Mouse (Mus musculus) intestine, embryonic 15.5 days (tissue): Measurements from ENCODE around the gene Gna15. TPM values are rescaled to one million over a fixed set of nuclear protein-coding genes. Genes with fewer than 3 reads are reported as not detected.

ENCODE experiments used
- ATAC-seq: fragments of 200-750 bp; cut with Nextera tagmentation; 2 replicates; pipeline ENCODE4 v1.8.0; 2017; ENCODE audit warnings: moderate TSS enrichment, moderate library complexity
- H3K27ac ChIP-seq: fragments of 300-500 bp; sonication (generic); 2 replicates; pipeline ENCODE4 v1.5.1; 2015; ENCODE audit warnings: mild to moderate bottlenecking, inconsistent platforms
- H3K27me3 ChIP-seq: fragments of 300-500 bp; sonication (generic); replicated peaks from 2 replicates; pipeline ENCODE4 v1.6.1; 2015; ENCODE audit warnings: inconsistent platforms
- H3K36me3 ChIP-seq: fragments of 300-500 bp; sonication (generic); 2 replicates; pipeline ENCODE4 v1.6.1; 2015; ENCODE audit warnings: inconsistent platforms
- H3K4me1 ChIP-seq: fragments of 300-500 bp; sonication (generic); replicated peaks from 2 replicates; pipeline ENCODE4 v1.6.1; 2015; ENCODE audit warnings: inconsistent platforms
- H3K4me2 ChIP-seq: fragments of 300-500 bp; sonication (generic); replicated peaks from 2 replicates; pipeline ENCODE4 v1.6.1; 2015; ENCODE audit warnings: mild to moderate bottlenecking, inconsistent platforms
- H3K4me3 ChIP-seq: fragments of 300-500 bp; sonication (generic); replicated peaks from 2 replicates; pipeline ENCODE4 v1.5.1; 2015; ENCODE audit warnings: inconsistent platforms
- H3K9ac ChIP-seq: fragments of 300-500 bp; sonication (generic); 2 replicates; pipeline ENCODE4 v1.6.1; 2015; ENCODE audit warnings: inconsistent platforms
- H3K9me3 ChIP-seq: fragments of 300-500 bp; sonication (generic); 2 replicates; pipeline ENCODE4 v1.6.1; 2016; ENCODE audit warnings: inconsistent platforms
- WGBS: fragments of 180-500 bp; shearing (Covaris S2); methylation state at CpG from one replicate; pipeline ENCODE4 v1.1.7; 2015; 5-methylcytosine and 5-hydroxymethylcytosine counted together
- polyA plus RNA-seq: library from polyadenylated mRNA; unstranded; fragments of >200 nt; fragmentation: Nextera tagmentation; extraction: Ambion mirVana; gene quantifications from 2 replicates; pipeline ENCODE4 v1.2.1, GENCODE M21; 2015

The Gna15 gene
- polyA plus RNA-seq, 1 experiment from 2014 or later, result 0.97 TPM

DNA sequence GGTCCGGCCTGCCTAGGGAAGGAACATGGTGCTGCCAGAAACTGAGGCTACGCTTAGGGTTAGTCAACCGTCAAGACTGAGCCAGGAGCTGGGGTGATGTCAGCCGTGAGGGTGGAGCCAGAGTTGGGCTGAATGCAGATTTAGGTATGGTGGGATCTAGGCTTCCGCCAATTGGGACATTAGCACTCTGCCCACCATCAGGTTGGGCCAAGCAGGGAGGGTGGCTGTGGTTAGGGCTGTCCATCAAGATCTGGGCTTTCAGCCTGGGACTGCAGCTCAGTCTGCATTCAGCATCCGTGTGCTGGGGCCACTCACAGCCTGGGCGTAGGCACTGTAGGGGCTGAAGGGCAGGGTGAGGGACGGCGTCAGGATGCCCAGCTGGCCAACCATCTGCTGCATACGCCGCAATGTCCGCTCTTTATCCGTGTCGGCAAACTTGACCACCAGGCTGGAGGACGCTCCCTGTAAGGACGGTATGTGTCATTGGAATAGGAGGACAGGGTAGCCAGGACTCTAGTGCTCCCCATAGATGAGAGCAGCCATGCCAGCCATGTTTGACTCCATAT is 56.3 kb downstream of the Gna15 start:
- 85% methylated on average over 16 of the region's 16 CpGs for WGBS
- no peaks in the 10 kb centered on the region for H3K9me3 ChIP-seq
- H3K4me1 ChIP-seq, result peaks cover 7% of the 10 kb centered on the region; the same call in 1 of the 2 replicates
- H3K4me2 ChIP-seq, result no peak overlapping the region
- H3K9ac ChIP-seq, result no peak overlapping the region
- no peak overlapping the region for H3K4me3 ChIP-seq
- no peaks in the 10 kb centered on the region for H3K36me3 ChIP-seq
- H3K27ac ChIP-seq, result no peak overlapping the region
- H3K27me3 ChIP-seq, result peaks cover 70% of the 10 kb centered on the region
- ATAC-seq, result no peak

DNA sequence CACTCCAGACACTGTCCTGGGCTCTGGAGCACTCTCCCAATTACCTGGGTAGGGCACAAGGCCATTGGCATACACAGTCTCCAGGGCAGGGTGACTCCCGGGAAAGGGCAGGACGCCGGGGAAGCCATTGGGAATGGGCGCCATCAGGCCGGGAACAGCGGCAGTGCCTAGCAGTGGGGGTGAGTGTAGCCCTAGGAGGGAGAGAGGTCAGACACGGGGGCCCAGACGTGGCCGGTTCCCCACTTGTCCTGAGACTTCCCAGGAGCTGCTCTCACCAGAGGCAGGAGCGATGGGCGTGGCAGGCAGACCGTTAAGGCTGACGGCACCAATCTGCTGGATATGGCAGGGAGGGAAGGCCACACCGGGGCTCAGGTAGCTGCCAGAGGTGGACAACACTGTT is 57.1 kb downstream of the Gna15 start:
- 56% methylated on average over 14 of the region's 14 CpGs for WGBS
- Histone ChIP-seq H3K4me1 (peaks cover 7% of the 10 kb centered on the region; the same call in 1 of the 2 replicates), H3K9ac (no peak overlapping the region), H3K27me3 (peaks cover 71% of the 10 kb centered on the region), H3K36me3 (no peaks in the 10 kb centered on the region), H3K27ac (no peak overlapping the region), H3K4me3 (no peak overlapping the region), H3K4me2 (no peak overlapping the region), H3K9me3 (no peaks in the 10 kb centered on the region)
- ATAC-seq, result no peak

DNA sequence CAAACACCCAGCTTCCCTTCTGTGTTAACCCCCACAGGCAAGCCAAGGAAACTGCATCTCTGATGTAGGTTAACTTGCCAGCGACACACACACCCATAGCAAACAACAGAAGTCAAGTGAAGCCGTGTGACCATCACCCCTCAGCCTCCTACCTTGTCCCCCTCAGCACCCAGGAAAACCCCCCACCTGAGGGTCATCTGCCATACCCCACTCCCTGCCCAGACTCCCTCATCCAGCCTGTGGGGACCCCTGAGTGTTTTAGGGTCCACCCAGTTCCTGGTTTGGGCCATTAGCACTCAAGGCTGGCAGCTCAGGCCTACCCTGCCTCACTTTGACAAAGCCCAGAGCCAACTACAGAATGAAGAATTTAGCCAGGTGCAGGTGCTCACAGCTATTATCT is 58.0 kb downstream of the Gna15 start:
- 71% methylated on average over 2 of the region's 2 CpGs for WGBS
- H3K4me2 ChIP-seq, result no peak overlapping the region
- no peak overlapping the region for H3K27ac ChIP-seq
- ATAC-seq, result no peak
- peaks cover 7% of the 10 kb centered on the region; the same call in 1 of the 2 replicates for H3K4me1 ChIP-seq
- no peak overlapping the region for H3K9ac ChIP-seq
- H3K27me3 ChIP-seq, result peaks cover 72% of the 10 kb centered on the region
- H3K36me3 ChIP-seq, result no peaks in the 10 kb centered on the region
- no peak overlapping the region for H3K4me3 ChIP-seq
- H3K9me3 ChIP-seq, result no peaks in the 10 kb centered on the region

DNA sequence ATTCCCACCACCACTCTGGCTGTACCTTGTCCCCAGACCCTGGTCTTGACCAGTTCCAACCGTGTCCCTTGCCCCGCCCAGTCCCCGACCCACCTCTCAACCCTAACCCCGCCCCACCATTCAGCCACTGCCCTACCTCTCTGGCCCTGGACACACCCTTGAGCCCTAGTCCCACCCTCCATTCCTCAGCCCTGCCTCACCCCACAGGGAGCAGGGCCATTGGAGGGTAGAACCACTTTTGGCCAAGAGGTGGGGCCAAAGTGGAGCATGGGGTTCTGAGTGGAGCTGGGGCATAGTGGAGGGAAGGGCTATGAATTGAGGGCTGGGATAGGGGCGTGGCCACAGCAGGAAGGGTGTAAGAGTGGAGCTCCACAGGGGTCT is 58.8 kb downstream of the Gna15 start:
- peak overlapping the region; percentile 59 for H3K4me2 ChIP-seq
- peak; percentile 72 for ATAC-seq

DNA sequence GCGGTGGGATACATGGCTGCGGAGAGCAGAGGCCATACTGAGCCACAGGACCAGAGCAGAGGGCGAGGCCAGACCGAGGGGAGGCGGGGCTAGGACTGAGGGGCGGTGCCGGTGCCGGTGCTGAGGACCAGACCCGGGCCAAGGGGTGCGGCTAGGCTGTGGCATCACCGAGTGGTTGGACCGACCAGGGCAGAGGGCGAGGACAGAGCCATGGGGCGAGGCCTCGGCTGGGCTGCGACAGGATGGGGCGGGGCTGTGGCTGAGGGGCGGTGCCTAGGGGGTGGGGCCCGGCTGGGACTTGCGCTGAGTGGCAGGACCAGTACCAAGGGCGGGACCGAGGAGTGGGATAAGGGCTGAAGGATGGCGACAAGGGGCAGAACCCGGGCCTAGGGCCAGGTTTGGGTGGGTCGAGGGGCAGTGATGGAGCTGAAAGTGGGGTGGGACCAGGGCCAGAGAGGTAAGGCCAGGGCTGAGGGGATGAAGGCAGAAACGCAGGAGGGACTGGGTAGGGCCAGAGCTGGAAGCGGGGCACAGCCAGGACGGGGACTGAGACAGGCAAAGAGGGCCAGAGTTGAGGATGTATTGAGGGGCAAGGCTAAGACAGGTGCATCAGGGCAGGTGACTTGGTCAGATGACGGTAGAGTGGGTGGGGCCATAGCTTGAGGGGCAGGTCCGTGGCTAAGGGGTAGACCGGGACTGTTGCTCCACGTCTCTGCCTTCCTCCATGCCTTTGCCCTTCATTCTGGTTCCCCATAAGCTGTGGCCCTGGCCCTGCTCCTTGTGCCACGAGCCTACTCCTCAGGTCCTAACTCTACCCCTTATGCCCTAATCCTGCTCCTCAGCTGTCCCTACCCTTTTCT is 59.4 kb downstream of the Gna15 start:
- no peaks in the 10 kb centered on the region for H3K9me3 ChIP-seq
- peaks cover 7% of the 10 kb centered on the region; the same call in 1 of the 2 replicates for H3K4me1 ChIP-seq
- H3K4me2 ChIP-seq, result peak overlapping the region; percentile 59
- H3K9ac ChIP-seq, result no peak overlapping the region
- peaks cover 80% of the 10 kb centered on the region for H3K27me3 ChIP-seq
- no peaks in the 10 kb centered on the region for H3K36me3 ChIP-seq
- no peak overlapping the region for H3K27ac ChIP-seq
- peak overlapping the region; percentile 32 for H3K4me3 ChIP-seq
- WGBS, result 3% methylated on average over 33 of the region's 33 CpGs
- peak; percentile 89 for ATAC-seq

More for the DNA sequence above, 58.8 kb downstream of the Gna15 start:
- peaks cover 7% of the 10 kb centered on the region; the same call in 1 of the 2 replicates for H3K4me1 ChIP-seq
- no peaks in the 10 kb centered on the region for H3K36me3 ChIP-seq
- WGBS, result 0% methylated on average over 5 of the region's 5 CpGs
- no peak overlapping the region for H3K27ac ChIP-seq
- no peaks in the 10 kb centered on the region for H3K9me3 ChIP-seq
- peaks cover 74% of the 10 kb centered on the region for H3K27me3 ChIP-seq
- H3K4me3 ChIP-seq, result no peak overlapping the region
- no peak overlapping the region for H3K9ac ChIP-seq

DNA sequence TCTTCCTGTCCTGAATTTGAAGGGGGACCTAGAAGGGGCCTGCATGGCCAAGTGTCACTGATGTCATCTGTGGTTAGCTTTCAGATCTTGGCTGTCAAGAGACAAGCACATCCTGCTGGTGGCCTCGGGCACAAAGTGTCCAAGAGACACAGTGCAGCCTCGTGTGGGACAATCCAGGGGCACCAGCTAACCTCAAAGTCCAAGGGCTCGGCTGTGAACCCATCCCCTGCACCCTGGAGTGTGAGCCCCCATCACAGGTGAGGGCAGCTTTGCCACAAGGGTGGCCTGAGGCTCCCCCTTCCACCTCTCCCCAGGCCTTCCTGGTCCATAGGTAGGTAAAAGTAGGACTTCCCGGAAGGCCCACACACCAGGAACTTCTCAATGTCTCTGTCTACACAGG is 60.5 kb downstream of the Gna15 start:
- no peak overlapping the region for H3K4me3 ChIP-seq
- H3K27me3 ChIP-seq, result peaks cover 83% of the 10 kb centered on the region
- H3K9ac ChIP-seq, result no peak overlapping the region
- H3K9me3 ChIP-seq, result no peaks in the 10 kb centered on the region
- no peak overlapping the region for H3K27ac ChIP-seq
- no peaks in the 10 kb centered on the region for H3K36me3 ChIP-seq
- ATAC-seq, result no peak
- H3K4me1 ChIP-seq, result peaks cover 7% of the 10 kb centered on the region; the same call in 1 of the 2 replicates
- WGBS, result 65% methylated on average over 4 of the region's 4 CpGs
- no peak overlapping the region for H3K4me2 ChIP-seq

DNA sequence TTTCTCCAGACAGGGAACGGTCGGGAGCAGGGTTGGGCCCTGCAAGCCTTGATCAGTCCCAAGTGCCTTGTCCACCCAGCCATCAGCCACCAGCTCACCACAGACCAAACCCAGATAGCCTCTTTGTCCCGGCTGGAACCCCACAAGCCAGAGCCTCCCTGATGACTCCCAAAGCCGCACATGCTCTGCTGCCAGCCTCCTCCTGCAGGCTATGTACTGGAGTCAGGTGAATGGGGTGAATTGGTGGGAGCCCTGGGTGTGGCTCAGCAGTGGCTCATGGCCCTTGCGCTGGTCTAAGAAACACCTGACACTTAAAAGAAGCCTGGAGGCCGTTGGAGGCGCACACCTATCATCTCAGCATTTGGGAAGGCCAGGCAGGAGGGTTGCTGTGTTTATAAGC is 61.1 kb downstream of the Gna15 start:
- Histone ChIP-seq H3K4me1 (peaks cover 7% of the 10 kb centered on the region; the same call in 1 of the 2 replicates), H3K36me3 (no peaks in the 10 kb centered on the region), H3K9ac (no peak overlapping the region), H3K27me3 (peaks cover 86% of the 10 kb centered on the region), H3K4me3 (no peak overlapping the region), H3K4me2 (no peak overlapping the region), H3K9me3 (no peaks in the 10 kb centered on the region), H3K27ac (no peak overlapping the region)
- 80% methylated on average over 7 of the region's 7 CpGs for WGBS
- ATAC-seq, result no peak

DNA sequence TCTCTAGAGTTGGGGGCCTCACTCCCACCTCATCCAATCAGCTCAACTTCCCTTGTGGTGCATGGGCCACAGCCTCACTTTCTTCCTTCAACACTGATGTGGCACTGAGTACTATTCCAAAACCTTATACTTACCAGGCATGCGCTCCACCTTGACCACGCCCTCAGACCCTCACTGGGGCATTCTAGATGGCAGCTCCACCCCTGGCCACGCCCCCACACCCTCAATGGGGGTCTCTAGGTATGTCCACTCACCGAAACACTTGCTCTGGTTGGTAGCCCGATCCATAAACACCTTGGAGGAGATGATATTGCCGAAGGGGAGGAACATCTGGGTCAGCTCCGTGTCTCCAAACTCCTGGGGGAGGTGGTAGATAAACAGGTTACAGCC is 61.6 kb downstream of the Gna15 start:
- no peaks in the 10 kb centered on the region for H3K9me3 ChIP-seq
- no peak overlapping the region for H3K4me3 ChIP-seq
- H3K27me3 ChIP-seq, result peaks cover 86% of the 10 kb centered on the region
- no peak overlapping the region for H3K27ac ChIP-seq
- H3K4me1 ChIP-seq, result peaks cover 7% of the 10 kb centered on the region; the same call in 1 of the 2 replicates
- no peaks in the 10 kb centered on the region for H3K36me3 ChIP-seq
- H3K4me2 ChIP-seq, result peak overlapping the region; percentile 52
- WGBS, result 30% methylated on average over 7 of the region's 7 CpGs
- H3K9ac ChIP-seq, result no peak overlapping the region
- ATAC-seq, result no peak

DNA sequence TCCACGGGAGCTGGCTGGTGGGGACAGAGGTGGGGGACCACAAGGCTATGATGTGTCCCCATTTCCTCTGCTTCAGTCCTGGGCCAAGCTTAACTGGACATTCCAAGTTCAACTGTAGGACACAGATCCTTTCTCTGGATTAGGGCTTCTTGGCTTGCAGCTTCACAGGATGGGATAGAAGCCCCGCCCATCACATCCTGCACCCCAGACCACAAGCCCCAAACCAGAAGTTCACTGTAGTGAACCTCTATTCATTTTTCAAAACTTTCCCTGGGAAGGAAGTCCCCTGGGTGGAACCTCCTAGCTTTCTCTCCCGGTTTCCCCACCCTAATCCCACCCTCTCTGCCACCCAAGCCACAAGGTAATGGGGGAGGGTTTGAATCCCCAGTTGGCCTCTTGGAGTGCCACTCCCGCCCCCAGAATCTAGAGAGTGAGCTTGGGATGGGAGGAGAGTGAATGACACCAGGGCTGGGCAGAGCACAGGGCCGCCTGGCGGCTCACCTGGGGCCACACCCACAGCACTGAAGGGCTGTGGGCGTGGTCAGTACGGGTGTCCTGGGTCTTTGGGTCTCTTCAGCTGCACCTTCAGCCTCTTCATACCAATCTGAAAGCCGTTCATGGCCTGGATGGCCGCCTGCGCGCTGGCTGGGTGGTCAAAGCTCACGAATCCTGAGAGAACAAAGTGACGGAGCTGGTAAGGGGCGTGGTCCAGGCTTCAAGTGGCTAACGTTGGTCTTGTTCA is 62.2 kb downstream of the Gna15 start:
- H3K9ac ChIP-seq, result no peak overlapping the region
- H3K4me3 ChIP-seq, result no peak overlapping the region
- peaks cover 7% of the 10 kb centered on the region; the same call in 1 of the 2 replicates for H3K4me1 ChIP-seq
- no peak for ATAC-seq
- WGBS, result 6% methylated on average over 16 of the region's 16 CpGs
- no peaks in the 10 kb centered on the region for H3K36me3 ChIP-seq
- no peak overlapping the region for H3K27ac ChIP-seq
- peaks cover 85% of the 10 kb centered on the region for H3K27me3 ChIP-seq
- H3K9me3 ChIP-seq, result no peaks in the 10 kb centered on the region
- peak overlapping the region; percentile 52 for H3K4me2 ChIP-seq

DNA sequence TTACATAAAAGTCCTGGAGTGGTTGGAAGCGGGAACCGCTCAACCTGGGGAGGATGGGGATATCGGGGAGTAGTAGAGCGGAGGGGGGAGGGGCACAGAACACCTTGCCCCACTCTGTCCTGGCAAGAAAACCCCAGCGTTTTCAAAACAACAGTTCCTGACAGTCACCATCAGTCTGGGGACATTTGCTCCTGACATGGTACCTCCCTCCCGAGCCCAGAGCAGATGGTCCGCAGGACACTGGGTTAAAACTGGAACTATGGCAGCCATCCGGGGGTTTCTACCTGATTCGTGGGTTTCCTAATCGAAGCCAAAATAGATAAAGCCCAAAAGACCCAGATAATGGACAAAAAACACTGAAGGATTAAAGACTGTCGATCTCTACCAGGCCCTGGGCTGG is 63.1 kb downstream of the Gna15 start:
- H3K4me2 ChIP-seq, result no peak overlapping the region
- H3K36me3 ChIP-seq, result no peaks in the 10 kb centered on the region
- H3K4me3 ChIP-seq, result no peak overlapping the region
- H3K27me3 ChIP-seq, result peaks cover 87% of the 10 kb centered on the region
- no peak overlapping the region for H3K27ac ChIP-seq
- peaks cover 7% of the 10 kb centered on the region; the same call in 1 of the 2 replicates for H3K4me1 ChIP-seq
- no peaks in the 10 kb centered on the region for H3K9me3 ChIP-seq
- WGBS, result 39% methylated on average over 11 of the region's 11 CpGs
- H3K9ac ChIP-seq, result no peak overlapping the region
- ATAC-seq, result no peak

DNA sequence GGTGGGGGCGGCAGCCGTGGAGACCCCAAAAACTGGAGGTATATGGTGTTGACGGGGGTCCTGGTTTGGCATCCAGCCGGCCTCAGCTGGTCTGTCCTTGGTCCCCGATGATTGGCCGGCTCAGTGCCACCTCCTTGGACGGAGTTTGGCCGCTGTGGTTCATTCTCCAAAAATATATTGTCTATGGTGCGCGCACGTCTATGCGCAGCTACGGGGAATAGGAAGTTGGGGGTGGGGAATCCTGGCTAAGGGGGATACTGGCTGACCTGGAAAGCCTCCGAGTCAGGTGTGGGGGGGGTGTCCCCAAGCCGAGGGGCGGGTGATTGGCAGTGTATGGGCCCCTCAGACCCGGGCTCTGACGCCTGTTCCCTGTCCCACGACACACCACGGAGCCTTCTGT is 63.6 kb downstream of the Gna15 start:
- no peak overlapping the region for H3K4me2 ChIP-seq
- H3K27ac ChIP-seq, result no peak overlapping the region
- H3K9ac ChIP-seq, result no peak overlapping the region
- 27% methylated on average over 20 of the region's 20 CpGs for WGBS
- H3K4me1 ChIP-seq, result peaks cover 5% of the 10 kb centered on the region; the same call in 1 of the 2 replicates
- H3K27me3 ChIP-seq, result peaks cover 87% of the 10 kb centered on the region
- no peaks in the 10 kb centered on the region for H3K9me3 ChIP-seq
- H3K4me3 ChIP-seq, result no peak overlapping the region
- no peak for ATAC-seq
- H3K36me3 ChIP-seq, result no peaks in the 10 kb centered on the region

DNA sequence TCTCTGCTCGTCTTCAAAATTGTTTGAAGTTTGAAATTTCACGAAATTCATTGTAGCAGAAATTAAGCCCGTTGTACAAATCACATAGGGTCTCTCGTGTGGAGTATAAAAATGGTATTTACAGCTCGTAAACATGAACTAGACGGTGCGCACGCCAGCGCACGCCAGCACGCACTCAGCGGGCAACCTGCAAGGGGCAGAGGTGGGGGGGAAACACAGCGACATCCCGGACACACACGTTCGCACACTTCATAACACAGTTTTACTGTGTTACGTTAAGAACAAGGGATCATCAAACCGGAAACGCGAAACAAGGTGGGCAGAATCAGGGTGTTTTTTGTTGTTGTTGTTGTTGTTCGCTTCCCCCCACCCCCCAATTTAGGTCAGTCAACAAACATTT is 64.6 kb downstream of the Gna15 start:
- Histone ChIP-seq H3K36me3 (no peaks in the 10 kb centered on the region), H3K9me3 (no peaks in the 10 kb centered on the region), H3K4me3 (no peak overlapping the region), H3K27ac (no peak overlapping the region), H3K27me3 (peaks cover 88% of the 10 kb centered on the region), H3K4me1 (peaks cover 3% of the 10 kb centered on the region; the same call in 1 of the 2 replicates), H3K4me2 (no peak overlapping the region), H3K9ac (no peak overlapping the region)
- no peak for ATAC-seq
- WGBS, result 66% methylated on average over 21 of the region's 21 CpGs
